Mouse (Mus musculus): Measurements from ENCODE around the gene Fat1.

DNA sequence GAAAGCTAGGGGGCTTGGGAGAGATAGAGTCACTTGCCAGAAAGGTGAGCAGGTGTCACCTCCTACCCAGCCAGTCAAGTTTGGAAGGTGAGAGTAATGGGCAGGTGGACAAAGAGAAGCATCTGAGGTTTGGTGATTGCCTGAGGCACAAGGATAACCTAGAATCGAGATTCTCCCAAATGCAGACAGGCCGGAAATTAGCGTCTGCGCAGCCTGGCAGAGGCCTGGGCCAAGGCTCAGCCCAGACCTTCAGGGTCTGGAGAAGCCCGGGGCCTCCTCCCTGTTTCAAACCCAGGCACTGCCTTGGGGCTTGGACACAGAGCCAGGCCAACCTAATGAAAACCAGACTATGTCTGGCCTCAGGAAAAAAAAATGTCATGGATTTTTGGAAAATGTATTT is 85.9 kb downstream of the Fat1 start:
- TF ChIP-seq CTCF (IDR thresholded peaks at IDR 0.05; ENCODE audit: control insufficient read depth, insufficient read depth, insufficient read length): no peak
- TF ChIP-seq CEBPB (IDR thresholded peaks at IDR 0.05; ENCODE audit: low read depth): no peak
- TF ChIP-seq MYOD1 (IDR thresholded peaks at IDR 0.05; ENCODE audit: control insufficient read depth, insufficient read length, low read depth): no peak
- no peak for TF ChIP-seq MAX (IDR thresholded peaks at IDR 0.05)
- TF ChIP-seq MYOG (IDR thresholded peaks at IDR 0.05; ENCODE audit: control insufficient read depth, extremely low read depth, insufficient read length): no peak
- TF ChIP-seq USF1 (IDR thresholded peaks at IDR 0.05; ENCODE audit: low read depth): no peak

All from C2C12 (cell line).